Mouse (Mus musculus): Measurements from ENCODE around the gene Pcdh9. TPM values are rescaled to one million over a fixed set of nuclear protein-coding genes. Genes with fewer than 3 reads are reported as not detected.

Gene Pcdh9
- total and polyA plus RNA-seq, 2 experiments from 2014 or later = 85.2 to 100 TPM

GRCm38 (mm10) chr14:93354150-93354549 is 536.3 kb downstream of the Pcdh9 start:
- no peak overlapping the region for H3K4me2 ChIP-seq (ENCODE audit: low read depth)
- no peaks in the 10 kb centered on the region for H3K27me3 ChIP-seq (ENCODE audit: insufficient read depth, low read length)
- H3K4me3 ChIP-seq (ENCODE audit: low read depth, low read length) = no peak overlapping the region
- ATAC-seq (no peak), DNase-seq (no peak)
- no peak overlapping the region for H3K9ac ChIP-seq
- H3K36me3 ChIP-seq (ENCODE audit: insufficient read depth) = no peaks in the 10 kb centered on the region
- TF ChIP-seq CTCF (IDR thresholded peaks at IDR 0.05; ENCODE audit: low read depth) = no peak
- no peak overlapping the region for H3K27ac ChIP-seq (ENCODE audit: low read depth, low read length)
- WGBS = 89% methylated on average over 3 of the region's 3 CpGs
- no peaks in the 10 kb centered on the region for H3K9me3 ChIP-seq (ENCODE audit: low read length)
- H3K4me1 ChIP-seq (ENCODE audit: insufficient read depth) = no peaks in the 10 kb centered on the region

DNA sequence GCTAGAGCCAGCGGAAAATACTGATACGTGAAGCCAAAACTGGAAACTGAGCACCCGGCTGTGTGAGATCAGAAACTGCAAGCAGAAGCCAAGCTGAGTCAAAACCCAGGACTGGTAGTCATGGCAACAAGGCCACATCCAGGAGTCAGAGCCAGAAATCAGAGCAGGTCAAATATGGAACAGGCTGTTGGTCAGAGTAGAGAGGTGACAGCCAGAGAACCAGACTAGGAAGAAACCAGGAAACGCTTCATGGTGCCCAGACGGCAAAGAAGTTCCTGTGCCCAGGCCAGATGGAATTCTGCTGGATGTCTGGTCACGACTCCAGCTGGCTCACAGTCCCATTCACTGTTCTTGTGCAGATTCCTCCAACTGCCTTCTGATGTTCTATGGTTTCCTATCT is 539.6 kb downstream of the Pcdh9 start:
- Histone ChIP-seq H3K36me3 (ENCODE audit: insufficient read depth) (no peaks in the 10 kb centered on the region), H3K27ac (ENCODE audit: low read depth, low read length) (no peak overlapping the region), H3K27me3 (ENCODE audit: insufficient read depth, low read length) (no peaks in the 10 kb centered on the region), H3K9ac (no peak overlapping the region), H3K9me3 (ENCODE audit: low read length) (no peaks in the 10 kb centered on the region), H3K4me1 (ENCODE audit: insufficient read depth) (no peaks in the 10 kb centered on the region), H3K4me3 (ENCODE audit: low read depth, low read length) (no peak overlapping the region), H3K4me2 (ENCODE audit: low read depth) (no peak overlapping the region)
- whole genome bisulfite sequencing = 48% methylated on average over 6 of the region's 6 CpGs
- ATAC-seq (peak; percentile 83), DNase-seq (peak; percentile 67)
- TF ChIP-seq CTCF (IDR thresholded peaks at IDR 0.05; ENCODE audit: low read depth) = no peak

GRCm38 (mm10) chr14:93349166-93349565 is 541.3 kb downstream of the Pcdh9 start:
- Histone ChIP-seq H3K27me3 (ENCODE audit: insufficient read depth, low read length) (no peaks in the 10 kb centered on the region), H3K4me2 (ENCODE audit: low read depth) (no peak overlapping the region), H3K27ac (ENCODE audit: low read depth, low read length) (no peak overlapping the region), H3K9ac (no peak overlapping the region), H3K4me3 (ENCODE audit: low read depth, low read length) (no peak overlapping the region), H3K36me3 (ENCODE audit: insufficient read depth) (no peaks in the 10 kb centered on the region), H3K4me1 (ENCODE audit: insufficient read depth) (no peaks in the 10 kb centered on the region), H3K9me3 (ENCODE audit: low read length) (no peaks in the 10 kb centered on the region)
- WGBS = 39% methylated on average over 7 of the region's 7 CpGs
- DNase-seq = no peak
- no peak for ATAC-seq
- TF ChIP-seq CTCF (IDR thresholded peaks at IDR 0.05; ENCODE audit: low read depth) = no peak

DNA sequence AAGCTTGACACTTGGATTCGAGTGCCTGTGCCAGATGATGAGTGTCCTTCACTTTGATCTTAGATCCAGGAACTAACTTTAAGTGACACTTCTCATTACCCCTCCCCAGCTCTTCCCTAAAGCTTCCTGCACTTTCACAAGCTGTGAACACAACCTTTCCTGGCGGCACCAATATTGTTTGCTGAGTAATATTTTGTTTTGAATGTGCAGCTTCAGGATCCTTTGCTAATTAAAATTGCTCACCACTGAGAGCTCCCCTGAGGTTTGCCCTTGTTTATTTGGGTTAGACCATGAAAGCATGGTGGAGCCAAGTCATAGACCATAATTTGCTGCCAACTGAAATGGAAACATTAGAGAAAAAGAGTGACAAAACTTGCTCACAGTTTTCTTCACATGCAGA is 543.4 kb downstream of the Pcdh9 start:
- H3K4me1 ChIP-seq (ENCODE audit: insufficient read depth) = no peaks in the 10 kb centered on the region
- 29% methylated on average over 2 of the region's 2 CpGs for WGBS
- no peaks in the 10 kb centered on the region for H3K36me3 ChIP-seq (ENCODE audit: insufficient read depth)
- no peak for ATAC-seq
- H3K9ac ChIP-seq = no peak overlapping the region
- H3K4me3 ChIP-seq (ENCODE audit: low read depth, low read length) = no peak overlapping the region
- no peak overlapping the region for H3K4me2 ChIP-seq (ENCODE audit: low read depth)
- no peak for DNase-seq
- TF ChIP-seq CTCF (IDR thresholded peaks at IDR 0.05; ENCODE audit: low read depth) = no peak
- H3K27me3 ChIP-seq (ENCODE audit: insufficient read depth, low read length) = no peaks in the 10 kb centered on the region
- H3K9me3 ChIP-seq (ENCODE audit: low read length) = no peaks in the 10 kb centered on the region
- no peak overlapping the region for H3K27ac ChIP-seq (ENCODE audit: low read depth, low read length)

GRCm38 (mm10) chr14:93342781-93343180 is 547.7 kb downstream of the Pcdh9 start:
- H3K27me3 ChIP-seq (ENCODE audit: insufficient read depth, low read length) = no peaks in the 10 kb centered on the region
- H3K27ac ChIP-seq (ENCODE audit: low read depth, low read length) = no peak overlapping the region
- H3K36me3 ChIP-seq (ENCODE audit: insufficient read depth) = no peaks in the 10 kb centered on the region
- 58% methylated on average over 3 of the region's 3 CpGs for WGBS
- no peak for ATAC-seq
- no peak for DNase-seq
- no peak overlapping the region for H3K9ac ChIP-seq
- no peak for TF ChIP-seq CTCF (IDR thresholded peaks at IDR 0.05; ENCODE audit: low read depth)
- no peak overlapping the region for H3K4me3 ChIP-seq (ENCODE audit: low read depth, low read length)
- H3K4me2 ChIP-seq (ENCODE audit: low read depth) = no peak overlapping the region
- H3K4me1 ChIP-seq (ENCODE audit: insufficient read depth) = no peaks in the 10 kb centered on the region
- H3K9me3 ChIP-seq (ENCODE audit: low read length) = no peaks in the 10 kb centered on the region

DNA sequence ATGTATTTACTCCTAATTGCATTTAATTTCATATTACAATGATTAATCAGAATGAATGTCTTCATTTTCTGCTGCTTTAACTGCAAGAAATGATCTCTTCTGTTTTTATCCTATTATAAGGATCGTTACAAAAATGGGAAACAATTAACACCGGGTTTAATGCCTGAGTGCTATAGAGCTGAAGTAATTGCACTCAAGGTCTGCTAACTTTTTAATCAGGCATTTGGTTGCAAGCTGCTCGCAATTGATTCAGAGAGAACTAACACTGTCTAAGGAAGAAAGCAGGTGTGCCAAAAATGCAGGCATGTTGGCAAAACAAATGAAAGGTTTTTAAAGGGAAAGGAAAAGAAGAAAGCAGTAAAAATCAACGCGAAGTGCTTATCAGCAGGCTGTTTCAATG is 549.1 kb downstream of the Pcdh9 start:
- ATAC-seq (no peak), DNase-seq (no peak)
- no peaks in the 10 kb centered on the region for H3K27me3 ChIP-seq (ENCODE audit: insufficient read depth, low read length)
- 6% methylated on average over 5 of the region's 5 CpGs for WGBS
- H3K27ac ChIP-seq (ENCODE audit: low read depth, low read length) = no peak overlapping the region
- H3K4me2 ChIP-seq (ENCODE audit: low read depth) = no peak overlapping the region
- no peaks in the 10 kb centered on the region for H3K36me3 ChIP-seq (ENCODE audit: insufficient read depth)
- H3K9ac ChIP-seq = no peak overlapping the region
- no peak overlapping the region for H3K4me3 ChIP-seq (ENCODE audit: low read depth, low read length)
- TF ChIP-seq CTCF (IDR thresholded peaks at IDR 0.05; ENCODE audit: low read depth) = no peak
- no peaks in the 10 kb centered on the region for H3K4me1 ChIP-seq (ENCODE audit: insufficient read depth)
- no peaks in the 10 kb centered on the region for H3K9me3 ChIP-seq (ENCODE audit: low read length)

DNA sequence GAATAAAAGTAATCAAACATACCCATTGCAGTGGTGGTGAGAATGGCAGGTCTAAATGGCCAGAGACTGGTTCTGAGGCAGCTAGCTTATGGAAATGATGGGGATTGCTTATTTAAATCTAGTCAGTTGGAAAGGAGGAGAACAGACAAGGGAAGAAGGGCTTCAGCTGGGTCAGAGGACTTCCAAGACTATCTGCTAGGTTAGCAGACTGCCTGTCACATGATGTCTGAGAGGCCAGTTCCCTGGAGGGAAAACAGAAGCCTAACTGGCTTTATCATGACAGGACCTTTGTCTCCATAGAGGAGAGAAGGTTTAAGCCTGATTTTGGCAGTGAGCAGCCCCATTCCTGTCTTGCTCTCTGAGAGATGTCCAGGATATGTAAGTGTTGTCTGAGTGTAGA is 561.2 kb downstream of the Pcdh9 start:
- no peak overlapping the region for H3K9ac ChIP-seq
- no peak overlapping the region for H3K4me2 ChIP-seq (ENCODE audit: low read depth)
- ATAC-seq (no peak), DNase-seq (no peak)
- H3K36me3 ChIP-seq (ENCODE audit: insufficient read depth) = no peaks in the 10 kb centered on the region
- no peaks in the 10 kb centered on the region for H3K27me3 ChIP-seq (ENCODE audit: insufficient read depth, low read length)
- no peak overlapping the region for H3K27ac ChIP-seq (ENCODE audit: low read depth, low read length)
- H3K4me3 ChIP-seq (ENCODE audit: low read depth, low read length) = no peak overlapping the region
- no peaks in the 10 kb centered on the region for H3K4me1 ChIP-seq (ENCODE audit: insufficient read depth)
- no peak for TF ChIP-seq CTCF (IDR thresholded peaks at IDR 0.05; ENCODE audit: low read depth)
- no peaks in the 10 kb centered on the region for H3K9me3 ChIP-seq (ENCODE audit: low read length)

DNA sequence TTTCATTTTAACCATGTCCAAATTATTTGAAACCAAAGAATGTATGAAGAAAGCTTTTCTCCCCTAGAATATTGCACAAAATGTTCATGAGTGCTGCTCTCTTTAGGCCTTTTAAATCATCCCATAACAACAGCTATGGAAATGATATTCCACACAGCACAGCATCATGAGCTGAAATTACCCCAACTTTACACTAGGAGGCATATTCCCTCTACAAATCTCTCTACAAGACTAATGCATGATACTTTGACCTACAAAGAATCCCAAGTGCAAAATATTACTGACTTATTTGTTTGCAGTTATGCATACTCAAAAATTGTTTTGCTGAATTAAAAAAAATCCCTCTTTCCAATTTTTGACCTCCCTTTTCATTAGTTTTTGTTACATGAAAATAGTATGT is 573.1 kb downstream of the Pcdh9 start:
- DNase-seq (peak; percentile 17), ATAC-seq (peak; percentile 43; the same call in 1 of the 2 replicates)
- no peak overlapping the region for H3K9ac ChIP-seq
- no peak overlapping the region for H3K4me2 ChIP-seq (ENCODE audit: low read depth)
- TF ChIP-seq CTCF (IDR thresholded peaks at IDR 0.05; ENCODE audit: low read depth) = peak; percentile 65
- no peak overlapping the region for H3K27ac ChIP-seq (ENCODE audit: low read depth, low read length)
- H3K36me3 ChIP-seq (ENCODE audit: insufficient read depth) = no peaks in the 10 kb centered on the region
- H3K4me3 ChIP-seq (ENCODE audit: low read depth, low read length) = no peak overlapping the region
- H3K4me1 ChIP-seq (ENCODE audit: insufficient read depth) = no peaks in the 10 kb centered on the region
- H3K27me3 ChIP-seq (ENCODE audit: insufficient read depth, low read length) = no peaks in the 10 kb centered on the region
- no peaks in the 10 kb centered on the region for H3K9me3 ChIP-seq (ENCODE audit: low read length)

Measured in forebrain, postnatal 0 days (tissue).